Mouse (Mus musculus) c-Kit-positive CD71-positive TER-119-negative erythroid progenitor cells, embryonic 14.5 days (primary cell): ENCODE data around the gene AC109138.7.

Experiments
- DNase-seq: peaks from one replicate; pipeline ENCODE4 v3.0.0-alpha.2; 2013; ENCODE audit warnings: low read depth

AC109138.7 gene

GRCm38 (mm10) chr19:4193129-4193528 lies 21.0 kb upstream of the AC109138.7 start:
- DNase-seq, result no peak

GRCm38 (mm10) chr19:4194021-4194724 lies 20.0 kb upstream of the AC109138.7 start:
- peak; percentile 22 for DNase-seq

GRCm38 (mm10) chr19:4194776-4195650 lies 19.1 kb upstream of the AC109138.7 start:
- DNase-seq, result no peak

GRCm38 (mm10) chr19:4196048-4196447 lies 18.1 kb upstream of the AC109138.7 start:
- no peak for DNase-seq

- no peak for DNase-seq
These were observed 17.6 kb upstream of the AC109138.7 start for GRCm38 (mm10) chr19:4196548-4196947.

GRCm38 (mm10) chr19:4197180-4197579 lies 17.0 kb upstream of the AC109138.7 start:
- DNase-seq, result no peak

- peak; percentile 99 for DNase-seq
These were observed 12.8 kb upstream of the AC109138.7 start, which contains the start of gene Rad9a for GRCm38 (mm10) chr19:4201291-4201909. Gene Rad9a, minus strand, starts transcription at chr19:4201662.

- no peak for DNase-seq
These were observed 12.0 kb upstream of the AC109138.7 start for GRCm38 (mm10) chr19:4202149-4202548.

GRCm38 (mm10) chr19:4203148-4203547 lies 11.0 kb upstream of the AC109138.7 start:
- no peak for DNase-seq

GRCm38 (mm10) chr19:4203604-4204326 lies 10.4 kb upstream of the AC109138.7 start:
- DNase-seq, result no peak

GRCm38 (mm10) chr19:4204889-4205288 lies 9.3 kb upstream of the AC109138.7 start:
- DNase-seq, result no peak

GRCm38 (mm10) chr19:4206971-4207370 lies 7.2 kb upstream of the AC109138.7 start:
- DNase-seq, result peak; percentile 43

- DNase-seq, result no peak
These were observed 5.6 kb upstream of the AC109138.7 start for GRCm38 (mm10) chr19:4208563-4208962.

GRCm38 (mm10) chr19:4211891-4212588 lies 2.1 kb upstream of the AC109138.7 start:
- DNase-seq, result no peak

- DNase-seq, result no peak
These were observed 608 bp upstream of the AC109138.7 start for GRCm38 (mm10) chr19:4213524-4213974.

GRCm38 (mm10) chr19:4214771-4215450 lies 754 bp downstream of the AC109138.7 start:
- DNase-seq, result no peak

GRCm38 (mm10) chr19:4215451-4215840 lies 1.3 kb downstream of the AC109138.7 start:
- DNase-seq, result no peak

- DNase-seq, result no peak
These were observed 2.0 kb downstream of the AC109138.7 start for GRCm38 (mm10) chr19:4216041-4216685.

- DNase-seq, result no peak
These were observed 3.0 kb downstream of the AC109138.7 start for GRCm38 (mm10) chr19:4217140-4217539.

GRCm38 (mm10) chr19:4217855-4218254 lies 3.7 kb downstream of the AC109138.7 start:
- DNase-seq, result no peak
